Mouse (Mus musculus): Measurements from ENCODE around the gene Filip1.

The Filip1 gene

DNA sequence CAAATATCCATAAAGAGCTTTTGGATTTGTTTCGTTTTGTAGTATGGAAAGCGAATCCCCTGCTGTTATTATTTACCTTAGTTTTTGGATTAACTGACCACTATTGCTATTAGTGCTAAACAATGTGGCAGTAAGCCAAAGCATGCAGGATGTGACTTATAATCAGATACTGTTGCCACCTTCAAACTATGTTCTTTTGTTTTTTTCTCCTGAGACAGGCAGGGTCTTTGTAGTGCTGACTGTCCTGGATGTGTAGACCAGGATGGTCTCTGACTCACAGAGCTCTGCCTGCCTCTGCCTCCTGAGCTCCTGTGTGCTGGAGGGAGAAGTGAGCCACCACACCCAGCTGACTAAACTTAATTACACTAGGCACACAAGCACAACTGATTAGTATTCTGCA is 33.4 kb downstream of the Filip1 start:
- no peak for DNase-seq (ENCODE audit: low read depth, low spot score)

DNA sequence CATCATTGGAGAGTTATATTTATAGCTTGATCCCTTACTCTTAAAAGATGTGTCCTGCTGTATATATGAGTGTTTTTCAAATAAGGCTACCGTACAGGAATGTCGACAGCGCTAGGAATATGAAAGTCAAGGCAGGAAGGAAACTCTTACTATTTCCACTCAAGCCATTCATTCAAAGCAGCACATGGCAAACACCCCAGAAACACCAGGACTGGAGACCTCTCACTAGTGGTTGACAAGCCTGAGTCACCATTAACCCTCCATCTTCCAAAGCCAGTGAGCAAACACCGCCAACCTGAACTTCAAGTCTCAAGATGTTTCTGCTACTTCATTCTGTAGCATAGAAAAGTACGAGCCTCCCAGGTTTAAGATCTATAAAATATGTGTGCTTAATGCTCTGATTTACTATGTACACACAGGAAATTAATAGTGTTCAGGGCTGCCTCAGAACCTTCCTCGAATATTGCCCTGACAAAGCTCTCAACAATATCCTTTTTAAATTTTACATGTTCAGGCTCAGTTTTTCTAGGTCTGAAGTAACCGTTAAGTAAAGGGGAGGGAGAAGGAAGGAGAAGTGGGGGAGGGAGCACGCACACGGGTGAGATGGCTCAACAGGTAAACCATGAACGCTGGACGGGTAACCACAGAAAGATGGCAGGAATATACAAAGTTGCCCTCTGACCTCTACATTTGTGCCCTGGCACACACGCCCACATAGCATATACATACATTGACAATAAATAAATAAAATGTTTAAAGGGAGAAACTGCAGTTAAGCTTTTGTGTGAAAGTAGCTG is 34.2 kb downstream of the Filip1 start:
- DNase-seq (ENCODE audit: low read depth, low spot score): no peak

DNA sequence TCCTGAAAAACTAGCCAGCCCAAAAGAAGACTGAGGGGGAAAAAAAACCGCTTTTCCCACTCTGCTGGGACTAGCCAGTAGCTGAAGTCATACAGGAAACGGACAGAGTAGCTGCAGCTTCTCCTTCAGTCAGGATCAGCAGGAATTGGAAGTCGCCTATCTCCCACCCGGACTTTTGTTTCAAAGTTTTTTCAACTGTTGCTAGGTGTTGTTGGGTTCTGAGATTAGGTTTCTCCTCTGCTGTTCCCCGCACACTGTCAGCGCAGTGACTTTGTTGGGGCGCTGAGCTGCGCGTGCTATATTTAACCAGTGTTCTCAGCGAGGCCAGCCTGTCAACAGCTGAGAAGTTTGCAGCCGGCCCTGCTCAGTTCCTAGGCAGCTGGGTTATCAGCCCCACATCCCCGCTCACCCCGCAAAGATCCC is 35.1 kb downstream of the Filip1 start:
- DNase-seq (ENCODE audit: low read depth, low spot score): peak; percentile 64

DNA sequence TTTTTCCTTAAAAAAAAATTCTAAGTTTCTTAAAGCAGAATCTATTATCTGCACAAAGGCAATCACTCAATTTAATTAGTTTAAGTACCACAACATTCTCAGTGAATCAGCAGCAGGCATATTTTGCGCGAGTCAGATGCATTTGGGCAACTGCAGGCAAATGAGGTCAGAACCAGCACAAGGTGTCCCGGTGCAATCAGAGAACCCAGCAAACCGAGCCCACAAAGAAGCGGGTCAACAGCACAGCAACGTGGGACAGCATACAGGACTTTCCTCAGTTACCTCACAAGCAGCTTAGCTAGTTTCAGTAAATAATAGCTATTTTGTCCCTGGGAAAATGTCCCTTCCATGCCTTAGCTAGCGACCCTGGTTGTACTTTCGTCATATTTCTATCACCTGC is 35.9 kb downstream of the Filip1 start:
- DNase-seq (ENCODE audit: low read depth, low spot score): peak; percentile 37

DNA sequence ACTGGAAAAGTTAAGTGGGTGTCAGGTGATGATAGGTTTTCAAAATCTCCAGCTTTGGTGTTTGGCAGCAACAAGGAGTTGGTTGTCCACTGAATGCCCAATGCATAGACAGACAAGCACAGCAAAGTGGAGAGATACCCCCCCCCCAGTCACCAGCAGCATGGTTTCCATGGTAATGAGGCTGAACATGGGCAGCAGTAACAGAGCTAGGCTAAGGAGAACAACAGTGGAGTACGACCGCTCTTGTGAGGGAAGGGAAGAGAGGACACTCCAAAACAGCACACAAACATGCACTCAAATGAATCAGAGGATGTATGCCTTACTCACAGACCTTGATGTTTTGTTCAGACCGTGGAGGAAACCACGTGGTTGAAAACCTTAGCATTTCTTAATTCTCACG is 37.5 kb downstream of the Filip1 start:
- no peak for DNase-seq (ENCODE audit: low read depth, low spot score)

DNA sequence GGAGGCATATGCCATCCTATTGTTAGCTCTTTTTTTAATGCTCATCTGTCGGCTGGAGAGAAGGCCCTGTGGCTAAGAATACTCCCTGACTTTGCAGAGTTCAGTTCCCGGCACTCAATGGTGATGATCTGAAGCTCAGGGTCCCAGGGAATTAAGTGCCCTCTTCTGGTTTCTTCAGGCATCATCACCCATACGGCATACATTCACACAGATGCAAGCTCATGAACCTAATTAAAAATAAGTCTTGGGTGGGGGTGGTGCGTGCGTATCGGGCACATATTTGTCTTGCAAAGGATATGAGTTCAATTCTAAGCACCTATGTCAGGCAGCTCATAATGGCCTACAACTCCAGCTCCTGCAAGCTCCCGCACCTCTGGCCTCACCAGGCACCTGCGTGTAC is 39.1 kb downstream of the Filip1 start:
- DNase-seq (ENCODE audit: low read depth, low spot score): no peak

DNA sequence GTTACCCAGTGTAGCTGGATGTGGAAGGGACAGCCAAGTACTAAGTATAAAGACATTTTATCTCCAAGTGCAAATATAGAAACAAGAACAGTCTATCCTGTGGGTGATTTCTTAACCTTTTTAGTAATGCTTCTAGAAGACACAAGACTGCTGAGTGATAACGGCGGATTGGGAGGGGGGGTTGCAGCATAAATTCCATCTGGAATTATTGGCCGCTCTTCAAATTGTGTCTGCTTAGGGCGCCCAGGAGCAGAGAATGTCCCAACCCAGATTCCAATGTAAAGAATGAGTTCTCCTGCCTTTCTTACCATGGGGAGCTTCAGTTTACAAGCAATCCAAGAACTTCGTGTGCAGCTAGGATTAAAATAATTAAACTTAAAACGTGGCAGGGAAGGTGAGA is 39.9 kb downstream of the Filip1 start:
- DNase-seq (ENCODE audit: low read depth, low spot score): no peak

DNA sequence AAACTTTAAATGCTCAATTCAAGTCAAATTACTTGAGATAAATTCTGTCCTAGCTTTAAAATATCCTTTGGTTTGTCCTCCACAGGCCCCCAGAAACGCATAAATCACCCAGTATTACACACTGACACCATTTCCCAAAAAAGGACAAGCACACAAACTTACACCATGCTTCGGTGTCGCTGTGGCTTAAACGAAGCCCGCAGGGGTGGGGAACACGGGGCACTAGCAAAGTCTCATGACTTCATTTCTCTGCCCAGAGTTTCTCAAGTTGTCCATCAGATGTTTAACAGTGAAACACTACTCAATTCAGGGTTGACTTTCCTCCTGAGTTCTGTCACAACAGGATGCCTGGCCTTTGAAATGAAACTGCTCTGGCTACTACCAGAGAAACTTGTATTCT is 41.0 kb downstream of the Filip1 start:
- DNase-seq (ENCODE audit: low read depth, low spot score): no peak

DNA sequence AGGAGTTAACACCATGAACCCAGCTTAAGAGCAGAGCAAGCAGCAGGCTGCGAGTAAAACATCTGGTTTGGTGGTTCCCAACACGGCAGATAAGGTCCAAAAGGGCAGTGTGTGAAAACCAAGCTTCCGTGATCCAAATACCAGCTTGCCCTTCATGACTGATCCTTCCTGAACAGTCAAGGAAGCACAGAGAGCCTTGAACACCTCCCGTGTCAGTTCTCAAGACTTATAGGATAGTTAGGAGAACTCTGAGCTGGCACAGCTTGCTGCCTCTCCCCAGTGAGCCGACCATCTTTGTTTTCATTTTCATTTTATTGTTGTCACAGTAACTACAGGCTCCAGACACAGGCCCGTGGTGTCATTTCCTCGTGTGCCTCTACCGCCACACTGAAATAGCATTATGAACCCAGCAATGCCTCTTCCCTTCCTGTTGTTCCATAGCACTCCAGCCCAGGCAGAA is 42.0 kb downstream of the Filip1 start:
- no peak for DNase-seq (ENCODE audit: low read depth, low spot score)

DNA sequence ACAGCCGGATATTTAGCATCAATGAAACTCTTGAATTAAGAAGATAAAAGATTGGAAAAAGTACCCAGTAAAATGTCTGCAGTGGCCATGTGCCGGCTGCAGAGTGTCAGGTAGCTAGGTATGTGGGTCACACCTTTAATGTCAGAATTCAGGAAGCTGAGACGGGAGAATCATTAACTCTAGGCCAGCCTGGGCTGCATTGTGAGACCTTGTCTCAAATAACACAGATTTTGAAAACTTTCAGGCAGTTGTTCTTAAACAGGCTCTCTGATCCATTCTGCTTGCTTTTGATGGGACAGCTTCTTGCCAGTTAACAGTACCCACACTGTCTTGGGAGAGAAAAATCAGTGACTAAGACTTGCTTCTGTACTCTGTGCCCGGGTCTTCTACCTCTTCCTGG is 43.1 kb downstream of the Filip1 start:
- no peak for DNase-seq (ENCODE audit: low read depth, low spot score)

DNA sequence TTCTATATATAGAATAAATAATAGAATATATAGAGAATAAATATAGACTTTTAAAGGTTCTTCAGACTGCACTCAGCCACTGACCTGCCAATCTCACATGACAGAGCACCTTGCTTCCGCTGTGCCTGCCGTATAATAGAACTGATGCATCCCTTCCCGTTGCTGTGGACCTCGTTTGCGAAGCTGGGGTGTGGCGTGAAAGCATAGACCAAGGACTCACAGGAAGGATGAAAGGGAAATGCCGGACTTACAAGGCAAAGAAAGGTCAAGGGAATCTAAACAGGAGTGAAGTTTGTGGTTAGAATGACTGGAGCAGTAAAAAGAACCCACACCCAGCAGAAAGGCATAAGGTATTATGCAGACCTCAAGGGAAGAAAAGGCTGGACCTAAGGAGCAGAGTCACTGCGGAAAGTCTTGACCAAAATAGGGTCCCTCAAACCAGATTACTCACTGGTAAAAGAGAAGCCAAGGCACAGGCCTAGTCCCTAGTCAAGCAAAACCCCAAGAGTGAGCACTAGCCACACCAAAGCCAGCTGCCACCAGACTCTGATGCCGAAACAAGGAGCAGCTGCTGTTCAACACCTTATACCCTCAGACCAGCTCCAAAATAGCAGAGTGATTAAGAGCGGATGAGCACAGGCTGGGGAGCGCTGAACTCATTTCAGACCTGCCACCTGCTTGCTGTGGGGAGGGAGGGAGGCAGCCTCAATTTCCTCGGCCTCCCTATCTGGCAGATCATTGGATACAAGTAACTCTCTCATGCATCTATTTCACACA is 45.8 kb downstream of the Filip1 start:
- DNase-seq (ENCODE audit: low read depth, low spot score): no peak

DNA sequence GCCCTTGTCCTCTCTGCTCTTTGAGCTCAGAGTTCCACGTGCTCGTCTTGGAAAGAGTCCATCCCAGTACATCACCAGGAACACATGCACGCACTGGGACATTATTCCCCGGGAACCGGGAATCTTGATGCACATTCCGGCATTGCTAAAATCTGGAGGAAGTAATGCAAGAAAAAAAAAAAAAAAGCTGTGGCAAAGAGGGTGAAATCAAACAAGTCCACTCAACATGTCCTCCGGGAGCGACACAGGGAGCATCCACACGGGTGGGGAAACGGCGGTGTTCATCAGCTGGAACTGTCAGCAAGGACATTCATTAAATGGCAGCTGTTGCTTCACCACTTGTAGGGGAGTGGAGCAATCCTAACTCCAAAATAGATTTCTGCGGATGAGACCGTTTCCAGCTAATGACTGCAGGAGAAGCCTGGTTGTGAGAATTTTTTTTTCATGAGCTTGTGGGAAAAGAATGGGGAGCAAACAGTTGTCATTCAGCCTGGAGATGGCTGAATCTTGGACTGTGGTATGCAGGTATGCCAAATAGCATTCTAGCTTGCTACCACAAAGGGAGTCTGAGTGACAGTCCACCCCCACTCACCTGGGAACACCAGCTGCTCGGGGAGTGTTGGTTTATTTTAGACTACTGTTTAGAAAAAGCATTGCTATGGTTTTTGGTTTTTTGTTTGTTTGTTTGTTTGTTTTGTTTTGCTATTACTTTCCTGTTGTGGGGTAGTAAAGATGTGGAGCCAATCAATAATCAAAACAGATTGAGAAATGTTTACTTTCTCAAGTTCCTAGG is 46.9 kb downstream of the Filip1 start:
- DNase-seq (ENCODE audit: low read depth, low spot score): peak; percentile 44

DNA sequence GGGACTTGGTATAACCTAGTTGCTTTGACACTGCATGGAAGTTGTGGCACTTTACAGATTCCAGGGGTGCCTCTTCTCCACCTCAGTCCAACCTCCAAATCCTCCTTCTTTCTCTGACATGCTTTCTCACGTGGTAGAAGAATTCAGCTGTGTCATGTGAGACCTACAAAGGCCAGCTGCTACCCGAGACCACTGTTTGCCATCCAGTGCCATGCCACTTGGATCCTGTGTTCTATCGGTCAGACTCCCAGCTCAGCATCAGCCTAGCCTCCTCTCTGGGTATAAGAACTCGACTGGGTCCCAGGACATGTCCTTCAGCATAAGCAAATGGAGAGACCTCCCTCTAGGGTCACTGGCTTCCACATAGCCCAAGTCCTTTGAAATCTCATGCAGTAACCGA is 47.6 kb downstream of the Filip1 start:
- DNase-seq (ENCODE audit: low read depth, low spot score): no peak

DNA sequence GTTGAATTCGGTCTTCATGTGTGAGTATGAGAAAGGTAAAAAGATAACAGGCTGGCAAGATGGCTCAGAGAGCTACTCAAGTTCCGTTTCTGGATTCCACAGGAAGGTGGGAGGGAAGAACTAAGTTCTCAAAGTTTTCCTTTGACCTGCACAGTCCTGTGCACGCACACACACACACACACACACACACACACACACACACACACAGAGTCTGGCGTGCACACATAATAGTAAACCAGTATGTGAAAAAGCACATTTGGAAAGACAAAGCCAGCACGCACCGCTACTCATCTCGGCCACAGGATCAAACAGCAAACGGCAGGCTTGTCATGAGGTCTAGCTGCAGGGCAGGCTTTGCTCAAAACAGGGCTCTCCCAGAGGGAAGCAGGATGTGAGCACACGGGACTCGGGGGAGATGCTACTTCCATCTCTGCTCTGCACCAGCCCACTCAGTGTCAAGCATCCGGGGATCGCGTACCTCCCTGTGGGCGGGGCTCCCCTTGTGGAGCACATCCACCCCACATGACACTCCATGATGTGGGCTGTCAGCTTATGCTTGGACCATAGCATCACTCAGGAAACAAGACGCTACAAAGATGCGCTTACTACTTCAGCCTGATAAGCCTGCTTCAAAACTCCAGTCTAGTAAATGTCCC is 50.9 kb downstream of the Filip1 start:
- DNase-seq (ENCODE audit: low read depth, low spot score): peak; percentile 86

DNA sequence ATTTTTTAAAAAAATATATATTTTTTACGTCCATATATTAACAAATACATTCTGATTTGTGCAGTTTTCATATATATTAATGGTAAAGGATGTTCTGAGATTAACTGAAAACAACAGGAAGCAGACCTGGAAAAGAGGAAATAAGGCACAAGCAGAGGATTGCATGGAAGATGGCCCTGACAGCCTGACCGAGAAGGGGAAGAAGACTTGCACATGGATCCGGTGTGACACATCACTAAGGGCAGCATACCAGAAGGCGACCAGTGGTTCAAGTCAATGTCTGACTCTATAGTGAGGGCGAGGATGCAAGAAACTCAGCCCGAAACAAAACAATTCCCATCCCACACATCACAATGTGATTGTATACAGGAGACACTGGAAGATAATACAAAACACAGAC is 52.2 kb downstream of the Filip1 start:
- DNase-seq (ENCODE audit: low read depth, low spot score): no peak

DNA sequence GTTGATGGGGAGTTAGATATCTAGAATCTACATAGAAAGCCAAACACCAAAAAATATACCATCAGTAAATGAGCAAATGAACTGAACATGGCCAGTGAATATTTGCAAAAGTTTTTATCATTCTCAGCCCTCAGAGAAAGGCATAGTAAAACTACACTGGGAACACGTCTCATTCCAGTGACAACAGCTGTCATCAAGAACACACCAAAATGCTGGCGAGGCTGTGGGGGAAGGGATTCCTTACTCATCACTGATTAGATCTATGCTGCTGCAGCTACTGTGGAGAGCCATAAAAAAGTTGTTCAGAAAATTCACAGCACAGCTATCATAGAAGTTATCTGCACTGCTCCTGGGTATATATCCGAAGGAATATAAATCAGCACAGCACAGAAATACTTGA is 54.3 kb downstream of the Filip1 start:
- DNase-seq (ENCODE audit: low read depth, low spot score): peak; percentile 35

DNA sequence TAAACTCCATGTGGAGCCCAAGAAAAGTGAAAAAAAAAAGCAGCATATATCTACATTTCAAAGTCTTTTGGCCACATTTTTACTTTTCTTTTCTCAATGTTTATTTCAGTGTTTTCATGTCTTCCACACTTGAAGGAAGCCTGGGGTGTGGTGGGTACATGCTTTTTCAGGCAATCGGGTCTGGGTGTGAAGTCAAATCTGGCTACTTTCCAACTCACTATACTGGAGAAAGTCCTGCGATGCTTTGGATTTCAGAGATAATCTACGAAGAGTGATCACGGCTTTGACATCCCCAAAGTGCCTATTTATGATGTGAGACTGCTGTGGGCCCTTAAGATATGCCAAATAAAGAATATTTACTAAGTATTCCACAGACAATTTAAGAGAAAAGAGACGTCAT is 57.7 kb downstream of the Filip1 start:
- DNase-seq (ENCODE audit: low read depth, low spot score): no peak

DNA sequence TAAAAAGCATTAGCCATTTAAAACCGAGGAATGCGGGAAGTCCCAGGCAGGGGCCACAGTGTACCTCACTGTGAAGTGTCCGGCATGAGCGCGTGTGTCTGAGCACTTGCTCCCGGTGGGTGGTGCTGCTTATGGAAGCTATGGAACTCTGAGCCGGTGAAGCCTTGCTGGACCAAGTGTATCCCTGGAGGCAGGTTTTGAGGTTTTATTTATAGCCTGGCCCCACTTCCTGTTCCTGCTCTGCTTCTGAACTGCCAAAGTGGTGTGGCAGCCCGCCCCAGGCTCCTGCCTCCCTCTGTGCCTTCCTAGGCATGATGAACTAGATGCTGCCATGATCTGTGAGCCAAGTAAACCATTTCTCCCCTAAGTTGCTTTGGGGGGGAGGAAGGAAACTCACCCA is 60.7 kb downstream of the Filip1 start:
- DNase-seq (ENCODE audit: low read depth, low spot score): no peak

DNA sequence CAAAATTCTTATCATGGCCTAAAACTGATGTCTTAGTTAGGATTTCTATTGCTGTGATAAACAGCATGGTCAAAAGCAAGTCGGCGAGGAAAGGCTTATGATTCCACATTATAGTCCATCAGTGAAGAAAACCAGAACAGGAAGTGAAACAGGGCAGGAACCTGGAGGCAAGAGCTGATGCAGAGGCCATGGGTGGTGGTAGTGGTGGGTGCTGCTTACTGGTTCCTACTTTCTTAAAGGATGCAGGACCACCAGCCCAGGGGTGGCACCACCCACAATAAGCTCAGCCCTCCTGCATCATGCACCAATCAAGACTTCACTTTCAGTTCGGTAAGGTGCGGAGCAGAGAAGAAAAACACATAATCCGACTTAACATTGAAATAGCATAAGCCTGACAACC is 61.3 kb downstream of the Filip1 start:
- DNase-seq (ENCODE audit: low read depth, low spot score): no peak

DNA sequence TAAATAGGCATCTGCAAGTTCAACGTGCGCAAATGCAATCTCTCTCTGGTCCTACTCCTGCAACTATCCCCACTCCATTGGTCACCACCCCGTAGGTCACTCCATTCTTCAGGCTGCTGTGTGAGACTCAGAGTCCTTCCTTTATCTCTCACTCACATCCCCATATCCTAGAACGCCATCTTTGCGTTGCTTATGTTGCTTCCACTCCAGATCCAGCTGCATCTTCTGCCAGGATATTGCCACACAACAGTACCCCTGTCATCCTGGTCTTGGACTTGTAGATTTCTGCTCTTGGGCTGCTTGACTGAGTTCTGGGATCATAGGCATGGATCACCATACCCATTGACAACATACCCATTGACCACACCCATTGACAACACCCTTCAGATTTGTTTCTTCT is 62.0 kb downstream of the Filip1 start:
- no peak for DNase-seq (ENCODE audit: low read depth, low spot score)

DNA sequence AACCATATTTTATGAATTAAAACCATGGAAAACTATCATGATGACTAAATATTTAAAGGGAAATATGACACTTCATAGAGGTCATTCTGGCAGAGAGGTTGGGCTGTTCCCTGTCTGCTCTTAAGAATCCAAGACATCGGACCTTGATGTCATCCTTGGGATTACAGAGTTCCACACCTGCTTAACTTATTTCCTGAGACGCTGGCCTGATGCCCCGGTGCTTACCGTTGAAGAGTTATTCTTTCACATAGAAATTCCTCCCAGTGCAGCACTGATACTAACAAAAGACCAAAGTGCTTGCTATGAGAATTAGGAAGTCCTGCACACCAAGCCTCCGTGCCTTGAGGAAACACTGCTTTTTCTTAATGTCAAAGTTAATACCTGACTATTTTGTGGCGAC is 62.6 kb downstream of the Filip1 start:
- DNase-seq (ENCODE audit: low read depth, low spot score): no peak

DNA sequence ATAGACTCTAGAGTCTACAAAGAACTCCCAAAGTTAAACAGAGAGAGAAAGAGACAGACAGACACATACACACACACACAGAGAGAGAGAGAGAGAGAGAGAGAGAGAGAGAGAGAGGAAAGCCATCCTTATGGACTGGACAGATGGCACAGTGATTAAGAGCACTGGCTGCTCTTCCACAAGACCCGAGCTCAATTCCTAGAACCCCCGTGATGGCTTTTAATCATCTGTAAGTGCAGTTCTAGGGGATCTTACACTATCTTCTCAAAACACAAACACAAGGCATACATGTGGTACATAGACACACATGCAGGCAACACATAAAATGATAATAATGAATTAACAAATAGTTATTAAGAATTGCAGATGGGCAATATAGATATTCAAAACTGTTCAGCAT is 64.3 kb downstream of the Filip1 start:
- DNase-seq (ENCODE audit: low read depth, low spot score): no peak

Data from brain, adult 2 months (tissue).